Mouse (Mus musculus): ENCODE measurements around the gene Slc12a5.

DNA sequence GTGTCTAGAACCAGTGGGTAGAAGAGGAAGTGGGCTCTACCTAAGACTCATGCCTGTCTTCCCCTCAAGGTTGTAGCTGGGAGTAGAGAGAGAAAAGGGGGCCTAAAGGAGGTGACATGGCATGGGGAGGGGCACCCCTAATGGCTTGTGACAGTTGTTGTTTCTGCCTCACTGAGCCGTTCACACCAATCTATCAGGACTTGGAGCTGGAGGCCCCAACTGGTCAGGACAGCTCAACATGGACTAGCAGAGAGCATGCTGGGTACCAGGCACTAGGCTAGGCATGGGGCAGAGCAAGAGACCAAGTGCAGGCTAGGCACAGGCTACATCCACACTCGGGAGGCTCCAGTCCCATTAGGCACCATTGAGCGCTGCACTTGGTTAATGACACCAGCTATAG is 30.5 kb downstream of the Slc12a5 start:
- TF ChIP-seq POLR2AphosphoS5 (IDR thresholded peaks at IDR 0.05; ENCODE audit: borderline replicate concordance, low read depth, low read length) (no peak), POLR2A (IDR thresholded peaks at IDR 0.05; ENCODE audit: control insufficient read depth in 1 of 2, insufficient read depth in 1 of 2, low read depth in 1 of 2, low read length in 2 of 2, poor library complexity in 1 of 2) (no peak), MAX (IDR thresholded peaks at IDR 0.05; ENCODE audit: low read length) (no peak), ETS1 (IDR thresholded peaks at IDR 0.05; ENCODE audit: low read depth, low read length) (no peak)

Measured in MEL (cell line).